Mouse (Mus musculus) lung, postnatal 0 days (tissue): Measurements from ENCODE around the gene Arhgap27.

Experiments used
- CTCF ChIP-seq: IDR thresholded peaks from 2 replicates; pipeline ENCODE4 v1.5.1; 2016; ENCODE audit warnings: antibody characterized with exemption, mild to moderate bottlenecking
- EP300 ChIP-seq: IDR thresholded peaks from 2 replicates; pipeline ENCODE4 v1.6.1; 2016; ENCODE audit warnings: antibody characterized with exemption, mild to moderate bottlenecking, control low read depth

DNA sequence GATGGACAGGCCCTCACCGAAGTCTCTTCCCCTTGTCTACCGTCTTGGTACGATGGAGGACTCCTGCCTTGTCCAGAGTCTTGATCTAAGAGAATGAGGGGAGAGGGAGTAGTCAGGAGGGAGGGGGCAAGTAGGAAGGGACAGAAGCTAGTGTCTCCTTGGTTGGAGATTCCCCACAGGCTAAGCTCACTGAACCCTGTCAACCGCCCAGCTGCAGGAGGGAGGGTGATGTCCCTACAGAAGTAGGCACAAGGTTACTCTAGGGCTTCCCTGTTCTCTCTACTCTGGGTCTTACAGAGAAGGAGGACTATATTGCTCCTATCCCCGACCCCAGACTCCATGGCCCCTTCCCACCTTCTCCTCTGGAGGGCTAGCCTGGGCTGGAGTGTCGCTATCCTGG, 24.8 kb downstream of the Arhgap27 start:
- TF ChIP-seq CTCF (no peak), EP300 (no peak)
